Mouse (Mus musculus) stomach, postnatal 0 days (tissue): ENCODE data around the gene Plbd2. TPM values are rescaled to one million over a fixed set of nuclear protein-coding genes. Genes with fewer than 3 reads are reported as not detected.

Experiments used
- ATAC-seq: fragments of 200-750 bp; cut with Nextera tagmentation; 2 replicates; pipeline ENCODE4 v1.8.0; 2017; ENCODE audit not compliant: low FRiP score, low TSS enrichment
- DNase-seq: peaks from one replicate; pipeline ENCODE4 v3.0.0-alpha.2; 2016; ENCODE audit warnings: low spot score
- H3K27ac ChIP-seq: fragments of 300-500 bp; sonication (generic); replicated peaks from 2 replicates; pipeline ENCODE4 v1.5.1; 2014; ENCODE audit warnings: mild to moderate bottlenecking, control low read depth
- H3K27me3 ChIP-seq: fragments of 300-500 bp; sonication (generic); 2 replicates; pipeline ENCODE4 v1.6.1; 2014; ENCODE audit warnings: low read length; ENCODE audit not compliant: control insufficient read depth, insufficient read depth
- H3K36me3 ChIP-seq: fragments of 300-500 bp; sonication (generic); 2 replicates; pipeline ENCODE4 v1.6.1; 2014; ENCODE audit warnings: low read length, mixed read lengths; ENCODE audit not compliant: control insufficient read depth, insufficient read depth
- H3K4me1 ChIP-seq: fragments of 300-500 bp; sonication (generic); replicated peaks from 2 replicates; pipeline ENCODE4 v1.6.1; 2014; ENCODE audit warnings: antibody characterized with exemption; ENCODE audit not compliant: control insufficient read depth, insufficient read depth
- H3K4me2 ChIP-seq: fragments of 300-500 bp; sonication (generic); replicated peaks from 2 replicates; pipeline ENCODE4 v1.6.1; 2014; ENCODE audit warnings: low read depth, mild to moderate bottlenecking, control low read depth, moderate library complexity
- H3K4me3 ChIP-seq: fragments of 300-500 bp; sonication (generic); 2 replicates; pipeline ENCODE4 v1.5.1; 2014; ENCODE audit warnings: low read depth, low read length, control low read depth
- H3K9ac ChIP-seq: fragments of 300-500 bp; sonication (generic); 2 replicates; pipeline ENCODE4 v1.6.1; 2014; ENCODE audit warnings: mild to moderate bottlenecking, low read length, control low read depth, mixed read lengths
- H3K9me3 ChIP-seq: fragments of 300-500 bp; sonication (generic); 2 replicates; pipeline ENCODE4 v1.6.1; 2016; ENCODE audit warnings: low read length; ENCODE audit not compliant: control insufficient read depth
- CTCF ChIP-seq: IDR thresholded peaks from 2 replicates; pipeline ENCODE4 v1.5.1; 2016; ENCODE audit warnings: antibody characterized with exemption, low read depth, mild to moderate bottlenecking, moderate library complexity
- EP300 ChIP-seq: optimal IDR thresholded peaks from 2 replicates; pipeline ENCODE3; 2016; ENCODE audit warnings: antibody characterized with exemption
- WGBS: fragments of 180-500 bp; shearing (Covaris S2); extraction: QIAGEN DNeasy Blood & Tissue Kit; methylation state at CpG from one replicate; pipeline ENCODE4 v1.1.7; 2014; 5-methylcytosine and 5-hydroxymethylcytosine counted together
- polyA plus RNA-seq: library from polyadenylated mRNA; unstranded; fragments of >200 nt; fragmentation: Nextera tagmentation; extraction: Ambion mirVana; gene quantifications from 2 replicates; pipeline ENCODE4 v1.2.1, GENCODE M21; 2015

Plbd2 gene
- polyA plus RNA-seq, 1 experiment from 2014 or later: 42.6 TPM

DNA sequence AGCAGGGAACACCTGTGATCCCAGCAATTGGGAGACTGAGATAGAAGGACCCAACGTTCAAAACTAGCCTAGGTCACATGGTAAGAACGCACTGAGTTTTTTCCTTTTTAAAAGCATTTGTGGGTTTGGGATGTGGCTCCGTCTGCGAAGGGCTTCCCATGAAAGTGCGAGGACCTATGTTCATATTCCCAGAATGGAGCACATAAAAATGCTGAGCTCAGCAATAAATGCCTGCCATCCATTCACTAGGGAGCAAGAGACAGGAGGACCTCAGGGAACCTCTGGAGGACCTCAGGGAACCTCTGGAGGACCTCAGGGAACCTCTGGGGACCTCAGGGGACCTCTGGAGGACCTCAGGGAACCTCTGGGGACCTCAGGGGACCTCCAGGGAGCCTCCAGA lies 25.4 kb downstream of the Plbd2 start:
- 88% methylated on average over 5 of the region's 5 CpGs for WGBS
- TF ChIP-seq CTCF: no peak
- no peak for TF ChIP-seq EP300
- Histone ChIP-seq H3K9me3 (no peaks in the 10 kb centered on the region), H3K9ac (no peak overlapping the region), H3K4me3 (no peak overlapping the region), H3K27me3 (no peaks in the 10 kb centered on the region), H3K27ac (no peak overlapping the region), H3K36me3 (no peaks in the 10 kb centered on the region), H3K4me2 (no peak overlapping the region), H3K4me1 (no peaks in the 10 kb centered on the region)
- DNase-seq (no peak), ATAC-seq (no peak)

DNA sequence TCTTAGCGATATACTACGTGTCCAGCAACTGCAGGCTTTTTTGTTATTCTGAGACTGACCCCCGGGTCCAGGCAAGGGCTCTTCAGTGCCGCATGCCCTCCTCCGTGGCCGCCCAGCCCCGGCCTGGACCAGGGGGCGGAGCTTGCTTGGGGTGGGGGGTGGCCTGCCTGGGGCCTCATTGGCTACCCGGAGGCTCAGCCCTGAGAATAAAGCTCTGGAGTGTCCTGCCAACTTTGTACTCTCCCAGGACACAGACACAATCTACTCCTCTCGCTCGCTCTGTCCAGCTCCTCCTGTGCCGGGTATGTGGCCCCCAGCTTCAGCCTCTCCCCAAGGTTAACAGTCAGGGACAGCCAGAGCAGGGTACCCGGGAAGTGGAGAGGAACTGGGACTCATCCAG lies 27.1 kb downstream of the Plbd2 start, which contains the start of gene Sds:
Sds (plus strand) TSS at position 231 of the 400 bp plus-strand sequence.
- Histone ChIP-seq H3K27me3 (no peaks in the 10 kb centered on the region), H3K4me3 (no peak within 1 kb of the TSS), H3K4me1 (no peaks in the 10 kb centered on the region), H3K4me2 (no peak within 1 kb of the TSS), H3K36me3 (no peaks in the 10 kb centered on the region), H3K9me3 (no peaks in the 10 kb centered on the region), H3K9ac (no peak within 1 kb of the TSS), H3K27ac (no peak within 1 kb of the TSS)
- 16% methylated on average over 13 of the region's 13 CpGs for WGBS
- no peak for TF ChIP-seq CTCF
- ATAC-seq (no peak), DNase-seq (no peak)

DNA sequence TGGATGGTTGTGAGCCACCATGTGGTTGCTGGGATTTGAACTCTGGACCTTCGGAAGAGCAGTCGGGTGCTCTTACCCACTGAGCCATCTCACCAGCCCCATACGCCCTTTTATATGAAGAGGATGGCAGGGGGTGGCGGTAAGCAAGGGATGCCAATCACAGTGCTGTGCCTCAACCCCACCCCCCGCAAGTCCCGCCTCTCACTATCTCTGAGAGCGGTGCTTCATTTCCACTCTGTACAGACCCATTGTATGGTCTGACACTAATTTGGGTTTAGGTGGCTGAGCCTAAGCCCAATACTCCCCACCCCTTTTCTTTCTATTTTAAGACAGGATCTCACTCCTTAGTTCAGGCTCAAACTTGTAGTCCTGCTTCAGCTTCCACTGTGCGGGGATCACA lies 27.6 kb downstream of the Plbd2 start:
- Histone ChIP-seq H3K4me2 (no peak overlapping the region), H3K4me3 (no peak overlapping the region), H3K27ac (no peak overlapping the region), H3K9me3 (no peaks in the 10 kb centered on the region), H3K27me3 (no peaks in the 10 kb centered on the region), H3K9ac (no peak overlapping the region), H3K4me1 (no peaks in the 10 kb centered on the region), H3K36me3 (no peaks in the 10 kb centered on the region)
- WGBS: 46% methylated on average over 8 of the region's 8 CpGs
- no peak for TF ChIP-seq EP300
- TF ChIP-seq CTCF: no peak
- DNase-seq (no peak), ATAC-seq (no peak)

DNA sequence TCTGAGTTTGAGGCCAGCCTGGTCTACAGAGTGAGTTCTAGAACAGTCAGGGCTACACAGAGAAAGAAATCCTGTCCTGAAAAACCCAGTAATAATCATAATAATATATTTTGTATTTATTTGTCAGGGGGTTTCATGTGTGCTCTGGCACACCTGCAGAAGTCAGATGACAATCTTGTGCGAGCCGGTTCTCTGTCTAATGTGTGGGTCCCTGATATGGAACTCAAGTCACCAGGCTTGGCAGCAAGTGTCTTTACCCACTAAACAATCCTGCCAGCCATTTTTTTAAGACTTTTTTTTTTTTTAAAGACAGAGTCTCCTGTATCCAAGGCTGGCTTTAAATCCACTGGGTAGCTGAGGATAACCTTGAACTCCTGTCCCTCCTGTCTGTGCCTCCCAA lies 30.1 kb downstream of the Plbd2 start:
- H3K9ac ChIP-seq: no peak overlapping the region
- WGBS: 80% methylated on average over 2 of the region's 2 CpGs
- no peaks in the 10 kb centered on the region for H3K9me3 ChIP-seq
- DNase-seq (no peak), ATAC-seq (no peak)
- no peaks in the 10 kb centered on the region for H3K27me3 ChIP-seq
- no peaks in the 10 kb centered on the region for H3K4me1 ChIP-seq
- no peak for TF ChIP-seq EP300
- no peak for TF ChIP-seq CTCF
- no peak overlapping the region for H3K27ac ChIP-seq
- no peak overlapping the region for H3K4me2 ChIP-seq
- H3K4me3 ChIP-seq: no peak overlapping the region
- no peaks in the 10 kb centered on the region for H3K36me3 ChIP-seq

DNA sequence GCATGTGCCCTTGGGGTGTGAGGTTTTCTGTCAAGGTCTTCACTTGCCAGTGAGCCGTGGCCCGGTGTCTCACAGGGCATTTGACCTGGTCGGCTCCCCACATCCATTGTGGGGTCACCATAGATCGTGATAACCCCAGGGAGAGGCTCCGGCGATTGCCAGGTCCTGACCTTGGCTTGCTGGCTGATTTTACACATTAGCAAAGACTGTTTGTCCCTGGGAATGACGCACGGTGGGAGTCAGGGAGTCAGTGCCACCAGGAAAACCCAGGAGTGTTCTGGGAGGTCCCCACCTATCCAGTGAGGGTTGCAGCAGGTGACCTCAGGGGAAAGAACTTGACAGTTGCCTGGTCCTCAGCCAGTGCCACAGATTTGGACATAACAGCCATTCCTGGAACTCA lies 30.7 kb downstream of the Plbd2 start, which contains the start of gene Sdsl:
Sdsl (minus strand) TSS at position 41 of the 400 bp plus-strand sequence.
- Histone ChIP-seq H3K4me2 (no peak within 1 kb of the TSS), H3K27ac (no peak within 1 kb of the TSS), H3K4me1 (no peaks in the 10 kb centered on the region), H3K9me3 (no peaks in the 10 kb centered on the region), H3K4me3 (no peak within 1 kb of the TSS), H3K36me3 (no peaks in the 10 kb centered on the region), H3K9ac (no peak within 1 kb of the TSS), H3K27me3 (no peaks in the 10 kb centered on the region)
- 60% methylated on average over 8 of the region's 8 CpGs for WGBS
- DNase-seq: no peak
- no peak for ATAC-seq
- TF ChIP-seq CTCF: no peak

DNA sequence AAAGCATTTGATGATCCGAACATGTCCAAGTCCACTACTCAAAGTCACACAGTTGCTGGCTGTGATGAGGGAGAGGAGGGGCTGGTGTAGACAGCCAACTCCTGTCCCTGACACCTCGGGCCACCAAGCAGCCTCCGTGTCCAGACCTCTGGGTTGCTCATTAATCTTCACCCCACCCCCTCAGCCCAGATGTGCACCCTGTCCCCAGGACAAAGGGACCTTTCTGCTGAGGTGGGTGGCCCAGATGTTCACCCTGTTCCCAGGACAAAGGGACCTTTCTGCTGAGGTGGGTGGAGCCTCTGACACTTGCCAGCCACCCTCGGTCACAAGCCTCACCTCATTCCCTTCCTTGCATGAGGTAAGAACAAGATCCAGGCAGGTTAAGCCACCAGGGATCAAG lies 31.9 kb downstream of the Plbd2 start:
- Histone ChIP-seq H3K4me1 (no peaks in the 10 kb centered on the region), H3K36me3 (no peaks in the 10 kb centered on the region), H3K27me3 (no peaks in the 10 kb centered on the region), H3K4me3 (no peak overlapping the region), H3K4me2 (no peak overlapping the region), H3K27ac (no peak overlapping the region), H3K9me3 (no peaks in the 10 kb centered on the region), H3K9ac (no peak overlapping the region)
- no peak for TF ChIP-seq EP300
- ATAC-seq (peak; percentile 20; the same call in 1 of the 2 replicates), DNase-seq (peak; percentile 27)
- 37% methylated on average over 4 of the region's 4 CpGs for WGBS
